Mouse (Mus musculus) CD4-positive naive resting alpha-beta T cell, adult 76 days (primary cell): ENCODE results near the gene AK157302. TPM values are rescaled to one million over a fixed set of nuclear protein-coding genes. Genes with fewer than 3 reads are reported as not detected.

ENCODE experiments used
- total RNA-seq: library from RNA; stranded (reverse); gene quantifications from one replicate; pipeline ENCODE4 v1.2.4, GENCODE M21; 2023

AK157302 gene
- 3.8 TPM for total RNA-seq

GRCm38 (mm10) chr13:21495080-21495479, at the start of gene AK157302:
Gene AK157302 (plus strand): TSS chr13:21495223.

GRCm38 (mm10) chr13:21453449-21453848, 41.6 kb upstream of the AK157302 start, which contains the start of gene Zscan26:
Gene Zscan26 (minus strand): TSS chr13:21453730.

GRCm38 (mm10) chr13:21468061-21469019, 26.7 kb upstream of the AK157302 start, which contains the start of gene Nkapl:
Gene Nkapl (minus strand): TSS chr13:21468509.

GRCm38 (mm10) chr13:21478759-21479670, 16.0 kb upstream of the AK157302 start, which contains the start of the genes Zkscan4 and Gm10065:
Gene Zkscan4 (plus strand): TSS chr13:21478907.
Gene Gm10065 (minus strand): TSS chr13:21479441.

GRCm38 (mm10) chr13:21501182-21501581, 6.2 kb downstream of the AK157302 start, which contains the start of gene Gm11273:
Gene Gm11273 (minus strand): TSS chr13:21501418.

GRCm38 (mm10) chr13:21530781-21531201, 35.8 kb downstream of the AK157302 start, which contains the start of gene Zkscan8:
Gene Zkscan8 (minus strand): TSS chr13:21531120.

GRCm38 (mm10) chr13:21542708-21543107, 47.7 kb downstream of the AK157302 start, which contains the start of gene Olfr1366:
Gene Olfr1366 (minus strand): TSS chr13:21542808.

Other genes with a start within 250 kb of the AK157302 start
- gene Gpx5, start 202.5 kb upstream of the AK157302 start, total RNA-seq, result not detected
- not detected for gene Gpx6, start 183.1 kb upstream of the AK157302 start, total RNA-seq
- gene Olfr1367, start 148.3 kb upstream of the AK157302 start, total RNA-seq, result not detected
- gene Zscan12, start 132.4 kb upstream of the AK157302 start, total RNA-seq, result 5.4 TPM
- 47.9 TPM for gene Zkscan3, start 92.5 kb upstream of the AK157302 start, total RNA-seq
- 0.38 TPM for gene Pgbd1, start 54.2 kb upstream of the AK157302 start, total RNA-seq
- 48.0 TPM for gene Zscan26, start 41.5 kb upstream of the AK157302 start, total RNA-seq
- gene Nkapl, start 26.7 kb upstream of the AK157302 start, total RNA-seq, result not detected
- not detected for gene Zkscan4, start 16.3 kb upstream of the AK157302 start, total RNA-seq
- not detected for gene Gm10065, start 15.8 kb upstream of the AK157302 start, total RNA-seq
- 15.9 TPM for gene Gm11273, start 6.2 kb downstream of the AK157302 start, total RNA-seq
- gene Zkscan8, start 35.9 kb downstream of the AK157302 start, total RNA-seq, result 8.9 TPM
- not detected for gene Olfr1366, start 47.6 kb downstream of the AK157302 start, total RNA-seq
- not detected for gene Olfr1535, start 64.7 kb downstream of the AK157302 start, total RNA-seq
- gene Olfr1364, start 86.5 kb downstream of the AK157302 start, total RNA-seq, result not detected
- gene Olfr1362, start 118.8 kb downstream of the AK157302 start, total RNA-seq, result not detected
- not detected for gene Olfr11, start 147.3 kb downstream of the AK157302 start, total RNA-seq
- gene Olfr1361, start 168.2 kb downstream of the AK157302 start, total RNA-seq, result not detected
- gene Olfr1360, start 182.2 kb downstream of the AK157302 start, total RNA-seq, result not detected
- not detected for gene Olfr1359, start 202.9 kb downstream of the AK157302 start, total RNA-seq
- 38.5 TPM for gene Hist1h2bl, start 220.9 kb downstream of the AK157302 start, total RNA-seq
- gene Hist1h2ai, start 221.2 kb downstream of the AK157302 start, total RNA-seq, result 23.2 TPM
- gene Hist1h3h, start 222.4 kb downstream of the AK157302 start, total RNA-seq, result 51.3 TPM
- gene Hist1h2bm, start 226.8 kb downstream of the AK157302 start, total RNA-seq, result 9.1 TPM
- gene Hist1h4j, start 239.8 kb downstream of the AK157302 start, total RNA-seq, result 8.5 TPM